Mouse (Mus musculus): ENCODE measurements around the gene Gm6169. TPM values are rescaled to one million over a fixed set of nuclear protein-coding genes. Genes with fewer than 3 reads are reported as not detected.
"Not testable (repeated sequence)": the region's sequence is repeated elsewhere in the genome, so short reads cannot be mapped to it uniquely, and the experiment has no call there.

Gene Gm6169
- total and polyA plus RNA-seq, 2 experiments, result not detected

GRCm38 (mm10) chr13:97066649-97067550, 32.1 kb downstream of the Gm6169 start, which contains the start of gene Fam169a:
TSS of gene Fam169a (plus strand) at chr13:97067286.
- no peaks in the 10 kb centered on the region for H3K36me3 ChIP-seq (ENCODE audit: control insufficient read depth, insufficient read depth, low read length)
- no peak for DNase-seq (ENCODE audit: extremely low read depth, low read depth, low spot score)
- H3K4me3 ChIP-seq (ENCODE audit: insufficient read depth, low read depth, low read length), result no peak within 1 kb of the TSS
- H3K27me3 ChIP-seq (ENCODE audit: control insufficient read depth, insufficient read depth, low read length), result peaks cover 19% of the 10 kb centered on the region
- no peak for TF ChIP-seq CTCF (IDR thresholded peaks at IDR 0.05; ENCODE audit: low read depth, low read length)
- TF ChIP-seq POLR2A (IDR thresholded peaks at IDR 0.05; ENCODE audit: extremely low read depth, insufficient read depth, low read length), result no peak
- no peaks in the 10 kb centered on the region for H3K4me1 ChIP-seq (ENCODE audit: control insufficient read depth, insufficient read depth, low read length)
- no peaks in the 10 kb centered on the region for H3K79me2 ChIP-seq (ENCODE audit: control insufficient read depth, insufficient read depth, low read length)
- no peak within 1 kb of the TSS for H3K27ac ChIP-seq (replicated peaks; ENCODE audit: insufficient read depth, low read depth, low read length)
- H3K9ac ChIP-seq (ENCODE audit: low read depth, low read length), result no peak within 1 kb of the TSS
- WGBS, result 81% methylated on average over 15 of the region's 15 CpGs

- not testable (repeated sequence) for H3K79me2 ChIP-seq (ENCODE audit: control insufficient read depth, insufficient read depth, low read length); H3K4me3 ChIP-seq (ENCODE audit: insufficient read depth, low read depth, low read length); H3K36me3 ChIP-seq (ENCODE audit: control insufficient read depth, insufficient read depth, low read length); H3K27me3 ChIP-seq (ENCODE audit: control insufficient read depth, insufficient read depth, low read length); H3K4me1 ChIP-seq (ENCODE audit: control insufficient read depth, insufficient read depth, low read length); H3K9ac ChIP-seq (ENCODE audit: low read depth, low read length); H3K27ac ChIP-seq (replicated peaks; ENCODE audit: insufficient read depth, low read depth, low read length); DNase-seq (ENCODE audit: extremely low read depth, low read depth, low spot score)
- WGBS, result 49% methylated on average over 18 of the region's 18 CpGs
These were observed 34.0 kb downstream of the Gm6169 start for GRCm38 (mm10) chr13:97064844-97065621.

- 54% methylated on average over 3 of the region's 3 CpGs for WGBS
- Histone ChIP-seq H3K4me3 (ENCODE audit: insufficient read depth, low read depth, low read length) (no peak overlapping the region), H3K4me1 (ENCODE audit: control insufficient read depth, insufficient read depth, low read length) (no peaks in the 10 kb centered on the region), H3K36me3 (ENCODE audit: control insufficient read depth, insufficient read depth, low read length) (no peaks in the 10 kb centered on the region), H3K9ac (ENCODE audit: low read depth, low read length) (no peak overlapping the region), H3K27me3 (ENCODE audit: control insufficient read depth, insufficient read depth, low read length) (peaks cover 8% of the 10 kb centered on the region; the same call in 1 of the 2 replicates), H3K79me2 (ENCODE audit: control insufficient read depth, insufficient read depth, low read length) (no peaks in the 10 kb centered on the region), H3K27ac (replicated peaks; ENCODE audit: insufficient read depth, low read depth, low read length) (no peak overlapping the region)
- TF ChIP-seq POLR2A (IDR thresholded peaks at IDR 0.05; ENCODE audit: extremely low read depth, insufficient read depth, low read length) (no peak), CTCF (IDR thresholded peaks at IDR 0.05; ENCODE audit: low read depth, low read length) (no peak)
- no peak for DNase-seq (ENCODE audit: extremely low read depth, low read depth, low spot score)
These were observed 34.6 kb downstream of the Gm6169 start for GRCm38 (mm10) chr13:97064413-97064812.

- WGBS, result 88% methylated on average over 2 of the region's 2 CpGs
- no peak for DNase-seq (ENCODE audit: extremely low read depth, low read depth, low spot score)
- Histone ChIP-seq H3K36me3 (ENCODE audit: control insufficient read depth, insufficient read depth, low read length) (no peaks in the 10 kb centered on the region), H3K79me2 (ENCODE audit: control insufficient read depth, insufficient read depth, low read length) (no peaks in the 10 kb centered on the region), H3K27me3 (ENCODE audit: control insufficient read depth, insufficient read depth, low read length) (peaks cover 8% of the 10 kb centered on the region; the same call in 1 of the 2 replicates), H3K4me3 (ENCODE audit: insufficient read depth, low read depth, low read length) (no peak overlapping the region), H3K4me1 (ENCODE audit: control insufficient read depth, insufficient read depth, low read length) (no peaks in the 10 kb centered on the region), H3K9ac (ENCODE audit: low read depth, low read length) (no peak overlapping the region), H3K27ac (replicated peaks; ENCODE audit: insufficient read depth, low read depth, low read length) (no peak overlapping the region)
- TF ChIP-seq CTCF (IDR thresholded peaks at IDR 0.05; ENCODE audit: low read depth, low read length) (no peak), POLR2A (IDR thresholded peaks at IDR 0.05; ENCODE audit: extremely low read depth, insufficient read depth, low read length) (no peak)
These were observed 35.6 kb downstream of the Gm6169 start for GRCm38 (mm10) chr13:97063431-97063830.

GRCm38 (mm10) chr13:97062151-97062550, 36.9 kb downstream of the Gm6169 start:
- peaks cover 5% of the 10 kb centered on the region; the same call in 1 of the 2 replicates for H3K27me3 ChIP-seq (ENCODE audit: control insufficient read depth, insufficient read depth, low read length)
- H3K27ac ChIP-seq (replicated peaks; ENCODE audit: insufficient read depth, low read depth, low read length), result no peak overlapping the region
- H3K79me2 ChIP-seq (ENCODE audit: control insufficient read depth, insufficient read depth, low read length), result no peaks in the 10 kb centered on the region
- H3K9ac ChIP-seq (ENCODE audit: low read depth, low read length), result no peak overlapping the region
- H3K4me1 ChIP-seq (ENCODE audit: control insufficient read depth, insufficient read depth, low read length), result no peaks in the 10 kb centered on the region
- no peak for DNase-seq (ENCODE audit: extremely low read depth, low read depth, low spot score)
- no peaks in the 10 kb centered on the region for H3K36me3 ChIP-seq (ENCODE audit: control insufficient read depth, insufficient read depth, low read length)
- 94% methylated on average over 3 of the region's 3 CpGs for WGBS
- no peak for TF ChIP-seq POLR2A (IDR thresholded peaks at IDR 0.05; ENCODE audit: extremely low read depth, insufficient read depth, low read length)
- no peak for TF ChIP-seq CTCF (IDR thresholded peaks at IDR 0.05; ENCODE audit: low read depth, low read length)
- no peak overlapping the region for H3K4me3 ChIP-seq (ENCODE audit: insufficient read depth, low read depth, low read length)

All from liver, adult 2 months (tissue).